9 mouse cellular contexts compared by ENCODE assay signal in the genomic region with DNA sequence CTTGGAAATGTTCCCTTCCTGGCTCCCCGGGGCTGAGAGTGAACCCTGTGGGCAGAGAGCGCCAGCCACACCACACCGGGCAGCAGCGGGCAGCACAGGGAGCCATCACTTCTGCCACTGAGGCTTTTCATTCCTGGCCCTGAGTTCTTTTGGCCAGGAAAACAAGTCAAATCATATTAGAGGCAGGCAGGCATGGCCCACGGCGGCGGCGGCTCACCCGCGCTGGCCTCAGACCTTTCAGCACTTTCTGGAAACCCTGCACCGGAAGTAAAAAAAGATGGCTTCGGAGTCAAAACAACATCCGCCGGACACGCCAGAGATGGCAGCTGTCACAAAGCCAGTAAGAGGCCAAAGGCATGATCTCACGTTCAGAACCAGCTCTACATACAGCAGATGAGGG. TPM values are rescaled to one million over a fixed set of nuclear protein-coding genes. Genes with fewer than 3 reads are reported as not detected.
DNase-seq lines count a peak whose midpoint lies in the region; ATAC-seq lines count a peak whose summit lies in the region.
"Had no signal": no experiment of that assay in that cellular context is flagged by ENCODE, and none has a peak within 500 bp of the region (broad histone marks: within the 10 kb centered on the region; RNA-seq: fewer than 3 reads in every experiment).

No protein-coding gene starts in this region.

- H3K9ac ChIP-seq in embryonic facial prominence, embryonic 12.5 days = no peak overlapping the region; the same call in 1 of the 2 replicates
- H3K9ac ChIP-seq in intestine, embryonic 16.5 days (ENCODE audit: low read depth, low read length) = no peak overlapping the region

- DNase-seq in gastrocnemius, postnatal 14 days = peak; percentile 25
- DNase-seq in gastrocnemius, adult 18-20 months (ENCODE audit: low spot score) = no peak
- peak; percentile 67 for DNase-seq in Muller cell, postnatal 12 days (ENCODE audit: inconsistent ontology term)
- DNase-seq in thymus, postnatal 25 days = no peak
- no peak for DNase-seq in spleen, postnatal 36 days (ENCODE audit: low spot score in 2 of 2)
- no peak for DNase-seq in urinary bladder, postnatal 36 days (ENCODE audit: low spot score in 2 of 2)

- intact Hi-C loops in gastrocnemius, postnatal 14 days (cut with DNase I; ENCODE audit: low total_unique reads) = loop anchor here (10.0 kb wide), 2 partner anchors 71 to 151 kb away; a partner anchor contains a TSS

- WGBS in embryonic facial prominence, embryonic 12.5 days = 35% methylated on average over 16 of the region's 16 CpGs
- WGBS in intestine, embryonic 16.5 days = 71% methylated on average over 16 of the region's 16 CpGs

- peak overlapping the region; percentile 75 for H3K27ac ChIP-seq in embryonic facial prominence, embryonic 12.5 days
- H3K27ac ChIP-seq in intestine, embryonic 16.5 days (ENCODE audit: low read length) = peak overlapping the region; percentile 13; the same call in 1 of the 2 replicates
- H3K27ac ChIP-seq: macrophage had no signal

- H3K4me3 ChIP-seq in embryonic facial prominence, embryonic 12.5 days = no peak overlapping the region; the same call in 1 of the 2 replicates
- no peak overlapping the region for H3K4me3 ChIP-seq in intestine, embryonic 16.5 days (ENCODE audit: low read length)

- H3K9me3 ChIP-seq in embryonic facial prominence, embryonic 12.5 days = no peaks in the 10 kb centered on the region
- no peaks in the 10 kb centered on the region for H3K9me3 ChIP-seq in intestine, embryonic 16.5 days (ENCODE audit: control insufficient read depth, low read length)

- H3K4me1 ChIP-seq in embryonic facial prominence, embryonic 12.5 days = peaks cover 26% of the 10 kb centered on the region
- H3K4me1 ChIP-seq in intestine, embryonic 16.5 days (ENCODE audit: control insufficient read depth, insufficient read depth, low read length) = peaks cover 14% of the 10 kb centered on the region

- H3K4me2 ChIP-seq in embryonic facial prominence, embryonic 12.5 days (replicated peaks) = peak overlapping the region; percentile 21
- no peak overlapping the region for H3K4me2 ChIP-seq in intestine, embryonic 16.5 days (ENCODE audit: low read depth, low read length)

- no peaks in the 10 kb centered on the region for H3K36me3 ChIP-seq in embryonic facial prominence, embryonic 12.5 days
- no peaks in the 10 kb centered on the region for H3K36me3 ChIP-seq in intestine, embryonic 16.5 days (ENCODE audit: control insufficient read depth, insufficient read depth, low read length)

- no peak for ATAC-seq in embryonic facial prominence, embryonic 12.5 days (ENCODE audit: insufficient number of reproducible peaks, insufficient read depth, low FRiP score, low TSS enrichment)
- ATAC-seq in intestine, embryonic 16.5 days = no peak

- H3K27me3 ChIP-seq in embryonic facial prominence, embryonic 12.5 days = 0 out of 2 replicates have a peak, but pooled peaks cover 5% of the 10 kb centered on the region
- H3K27me3 ChIP-seq in intestine, embryonic 16.5 days (replicated peaks; ENCODE audit: control insufficient read depth, insufficient read depth, low read length) = no peaks in the 10 kb centered on the region

RNA-seq across cellular contexts. Expression of a gene that starts 9.3 kb away (rescaled TPM):
- total RNA-seq in gastrocnemius, postnatal 14 days (2021) = 1 to 10 TPM; 2.4 to 2.9 TPM
- under 1 TPM; 0.74 to 0.78 TPM for total RNA-seq in gastrocnemius, adult 18-20 months (2021)
- polyA plus RNA-seq in embryonic facial prominence, embryonic 12.5 days (2016; fragmentation: Nextera tagmentation; extraction: Ambion mirVana) = 34.6 and 34.7 TPM in 2 replicates
- 11.9 and 12.5 TPM in 2 replicates for polyA plus RNA-seq in intestine, embryonic 16.5 days (2015; fragmentation: Nextera tagmentation; extraction: Ambion mirVana)

Comparison
In these comparisons a context has a peak if more than half of its experiments do, and no peak if none do; other contexts are left out.
1. DNase-seq: peak in gastrocnemius, postnatal 14 days (single experiment) and Muller cell, postnatal 12 days (single experiment); none in gastrocnemius, adult 18-20 months (single experiment), thymus, postnatal 25 days (single experiment), spleen, postnatal 36 days (0 of 2) and urinary bladder, postnatal 36 days (0 of 2).